Mouse (Mus musculus): ENCODE results near the gene Vmn1r1.
A peak's percentile ranks its signal among the peaks of the same experiment; 100 is the strongest.

The Vmn1r1 gene

GRCm38 (mm10) chr1:182137204-182138125 is 26.8 kb downstream of the Vmn1r1 start:
- no peak for DNase-seq (ENCODE audit: low read depth, low spot score)

DNA sequence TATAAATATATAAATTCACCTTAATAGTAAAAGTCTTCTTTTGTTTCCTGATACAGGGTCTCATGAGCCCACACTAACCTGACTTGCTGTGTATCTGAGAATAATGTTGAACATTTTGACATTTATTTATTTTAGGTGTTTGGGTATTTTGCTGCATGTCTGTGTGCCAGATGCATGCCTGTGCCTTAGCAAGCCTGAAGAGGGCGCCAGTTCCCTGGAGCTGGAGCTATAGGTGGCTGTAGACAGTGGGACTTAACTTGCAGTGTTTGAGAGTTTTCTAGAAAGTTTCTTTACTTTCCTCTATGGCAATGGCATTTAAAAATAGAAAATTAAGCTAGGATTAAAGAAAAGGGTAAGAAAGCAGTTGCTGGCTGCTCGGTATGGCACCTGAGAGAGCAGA is 33.5 kb downstream of the Vmn1r1 start:
- DNase-seq (ENCODE audit: low read depth, low spot score) = no peak

DNA sequence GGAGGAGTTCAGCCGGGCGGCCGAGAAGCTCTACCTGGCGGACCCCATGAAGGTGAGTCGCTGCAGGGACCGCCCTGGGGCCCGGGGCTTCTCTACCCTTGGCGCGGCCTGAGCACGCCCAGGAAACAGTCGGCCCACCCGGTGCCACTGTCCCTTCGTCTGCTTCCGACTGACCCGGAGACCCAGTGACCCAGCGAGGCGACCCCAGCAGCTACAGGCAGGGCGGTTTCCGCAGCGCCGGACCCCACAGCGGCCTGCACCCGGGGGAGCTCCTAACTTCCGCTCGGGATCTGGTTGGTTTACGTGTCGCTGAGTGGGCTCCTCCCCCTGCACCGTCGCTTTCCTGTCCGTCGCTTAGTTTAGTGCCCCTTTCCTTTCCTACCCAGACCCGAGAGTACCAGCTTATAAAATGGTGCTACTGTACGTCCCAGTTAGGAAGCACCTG is 39.3 kb downstream of the Vmn1r1 start:
- peak; percentile 61 for DNase-seq (ENCODE audit: low read depth, low spot score)

- peak; percentile 97 for DNase-seq (ENCODE audit: low read depth, low spot score)
Measured at GRCm38 (mm10) chr1:182124506-182124905, 39.8 kb downstream of the Vmn1r1 start, which contains the start of gene Srp9. TSS of gene Srp9 (plus strand) at chr1:182124737.

DNA sequence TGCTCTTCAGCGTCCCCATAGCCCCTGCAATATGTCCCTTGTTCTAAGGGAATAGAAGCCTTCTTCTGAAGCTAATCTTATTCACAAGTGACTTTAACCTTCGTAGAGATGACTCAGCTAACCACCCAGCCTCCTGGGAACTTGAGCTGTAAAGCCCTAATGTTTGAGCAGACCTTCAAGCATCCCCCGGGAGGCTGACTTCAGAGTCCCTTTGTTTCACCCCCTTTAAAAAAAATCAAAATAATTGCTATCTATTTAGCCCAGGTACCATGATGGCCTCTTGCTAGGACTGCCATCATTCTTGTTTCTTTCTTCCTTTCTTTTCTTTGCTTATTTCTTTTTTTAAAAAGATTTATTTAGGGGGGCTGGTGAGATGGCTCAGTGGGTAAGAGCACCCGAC is 41.9 kb downstream of the Vmn1r1 start:
- no peak for DNase-seq (ENCODE audit: low read depth, low spot score)

DNA sequence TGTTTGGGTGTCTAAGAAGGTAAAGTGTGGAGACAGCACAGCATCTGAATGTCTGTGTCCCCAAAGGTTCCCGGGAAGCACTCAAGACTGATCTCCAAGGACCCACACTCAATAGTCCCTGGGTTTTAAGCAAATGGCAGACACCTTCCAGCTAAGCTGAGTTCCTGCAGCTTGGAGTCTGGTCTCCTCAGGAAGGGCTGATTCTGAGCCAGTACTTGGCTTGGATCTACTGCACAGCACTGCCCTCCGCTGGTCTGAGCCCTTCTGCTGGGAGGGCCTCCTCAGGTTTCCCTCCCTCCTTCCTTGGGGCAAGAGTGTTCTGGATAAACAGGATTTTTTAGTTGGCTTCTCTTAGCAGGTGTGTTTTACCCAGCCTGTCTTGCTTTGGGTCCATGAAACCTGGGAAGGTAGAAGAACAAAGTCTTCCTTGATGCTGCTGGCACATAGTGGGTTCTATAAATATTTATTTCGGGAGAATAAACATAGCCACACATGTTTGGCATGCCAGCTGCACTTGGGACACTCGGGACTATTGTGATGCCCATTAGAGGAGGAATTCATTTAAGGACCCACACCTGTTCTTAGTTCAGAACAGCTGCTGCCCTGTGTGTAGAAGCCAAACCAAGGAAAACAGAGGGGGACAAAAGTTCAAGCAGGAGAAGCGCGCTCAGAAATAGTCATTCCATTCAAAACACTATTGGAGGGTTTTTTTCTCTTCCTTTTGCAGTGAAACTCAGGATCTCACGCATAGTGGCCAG is 48.5 kb downstream of the Vmn1r1 start:
- DNase-seq (ENCODE audit: low read depth, low spot score) = no peak

DNA sequence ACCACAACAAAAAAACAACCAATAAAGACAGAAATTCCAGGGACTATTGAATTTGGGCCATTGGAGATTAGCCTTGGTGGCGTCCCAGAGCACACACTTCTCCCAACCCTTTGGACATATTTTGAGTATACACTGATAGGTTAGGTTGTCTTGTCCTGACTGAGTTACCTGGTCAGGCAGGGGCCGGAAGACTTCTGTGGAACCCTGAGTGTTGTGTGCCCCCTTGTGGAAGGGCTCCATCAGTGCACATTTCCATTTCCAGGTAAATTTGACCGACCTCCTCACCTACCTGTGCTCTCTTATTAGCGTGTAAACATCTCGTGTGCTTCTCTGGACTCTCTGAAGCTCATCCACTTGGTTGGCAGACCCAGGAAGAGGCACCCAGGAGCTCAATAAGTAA is 49.1 kb downstream of the Vmn1r1 start:
- no peak for DNase-seq (ENCODE audit: low read depth, low spot score)

DNA sequence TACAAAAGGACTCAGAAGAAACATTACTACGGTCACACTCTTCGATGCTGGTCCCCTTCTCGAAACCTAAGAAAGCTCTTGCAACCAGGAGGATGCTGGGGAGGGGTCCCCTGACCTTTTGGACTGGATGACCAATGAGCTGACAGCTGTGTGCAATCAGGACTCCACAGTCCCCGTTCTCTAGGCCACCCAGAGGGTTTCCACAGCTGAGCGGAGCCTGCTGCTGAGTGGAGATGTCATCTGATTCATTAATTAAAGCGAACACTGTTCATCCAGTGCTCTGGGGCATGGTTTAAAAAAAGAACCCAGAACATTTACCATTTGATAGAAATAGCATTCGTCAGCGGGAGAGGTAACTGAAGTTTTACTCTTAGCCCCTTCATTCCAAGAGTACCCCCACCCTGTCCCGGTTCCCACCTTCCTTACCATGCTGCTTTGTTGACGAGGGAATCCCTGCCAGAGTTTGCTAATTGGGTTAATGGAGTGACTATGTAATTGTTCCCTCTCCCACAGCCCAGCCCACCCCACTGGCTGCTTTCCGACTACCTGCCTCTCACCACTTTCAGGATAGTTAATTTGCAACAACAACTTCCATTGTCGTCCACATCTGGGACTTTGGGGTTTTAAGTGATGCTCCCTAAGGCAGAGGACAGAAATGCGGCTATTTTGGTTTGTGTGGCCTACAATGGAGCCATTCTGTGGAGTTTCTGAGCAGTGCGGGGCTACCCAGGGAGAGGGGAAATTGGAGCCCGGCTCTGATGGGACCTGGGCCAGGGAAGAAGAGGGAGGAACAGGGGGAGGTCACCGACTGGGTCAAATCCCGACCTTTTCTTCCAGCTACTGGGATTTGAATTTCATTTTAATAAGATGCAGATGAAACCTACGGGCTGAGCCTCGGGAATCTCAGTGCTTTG is 50.4 kb downstream of the Vmn1r1 start:
- DNase-seq (ENCODE audit: low read depth, low spot score) = no peak

DNA sequence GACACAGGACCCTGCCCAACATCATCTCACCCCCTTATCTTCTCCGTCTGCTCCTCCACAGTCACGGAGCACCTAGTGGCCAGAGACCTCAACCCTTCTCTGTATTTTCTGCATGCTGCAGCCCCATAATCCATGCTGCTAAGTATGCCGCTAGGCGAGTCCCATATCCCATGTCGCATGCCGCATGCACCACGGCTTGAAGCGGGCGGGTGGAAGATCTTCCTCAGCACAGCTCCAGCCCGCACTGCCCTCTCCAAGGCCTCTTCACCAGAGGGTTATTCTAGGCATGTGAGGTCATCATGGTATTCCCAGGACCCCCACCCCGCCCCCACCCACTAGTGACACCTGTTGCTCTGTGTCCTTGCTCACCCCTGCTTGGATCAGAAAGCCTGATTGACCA is 51.2 kb downstream of the Vmn1r1 start:
- no peak for DNase-seq (ENCODE audit: low read depth, low spot score)

- DNase-seq (ENCODE audit: low read depth, low spot score) = no peak
Measured at GRCm38 (mm10) chr1:182112385-182112784, 51.9 kb downstream of the Vmn1r1 start.

- DNase-seq (ENCODE audit: low read depth, low spot score) = no peak
Measured at GRCm38 (mm10) chr1:182111386-182112317, 52.6 kb downstream of the Vmn1r1 start.

DNA sequence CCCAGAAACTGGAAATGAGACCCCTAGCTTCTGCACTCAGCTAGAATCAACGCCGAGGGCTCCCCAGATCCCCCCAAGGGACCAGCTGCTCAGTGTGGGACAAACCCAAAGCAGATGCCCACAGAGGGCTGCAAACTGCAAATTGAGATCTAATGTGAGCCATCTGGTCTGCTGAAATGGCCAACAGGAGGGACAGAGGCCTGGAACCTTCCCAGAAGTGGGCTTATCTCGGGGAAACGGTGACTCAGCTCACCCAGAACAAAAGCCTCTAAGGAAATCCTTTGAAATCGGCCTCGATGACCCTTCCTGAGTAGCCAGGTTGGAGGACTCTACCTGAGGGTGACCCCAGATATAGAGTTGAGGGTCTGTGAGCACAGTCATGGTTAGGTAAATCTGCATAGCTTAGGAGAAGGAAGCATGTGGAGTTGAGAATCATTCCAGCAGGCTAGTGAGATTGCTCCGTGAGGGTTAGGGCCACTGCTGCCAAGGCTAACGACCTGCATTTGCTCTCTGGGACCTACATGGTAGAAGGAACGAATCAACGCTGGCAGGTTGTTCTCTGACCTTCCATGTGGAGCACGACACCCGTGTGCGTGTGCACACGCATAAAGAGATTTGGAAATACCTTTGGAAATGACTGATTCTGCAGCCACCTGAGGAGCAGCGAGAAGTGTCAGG is 53.4 kb downstream of the Vmn1r1 start:
- DNase-seq (ENCODE audit: low read depth, low spot score) = no peak

DNA sequence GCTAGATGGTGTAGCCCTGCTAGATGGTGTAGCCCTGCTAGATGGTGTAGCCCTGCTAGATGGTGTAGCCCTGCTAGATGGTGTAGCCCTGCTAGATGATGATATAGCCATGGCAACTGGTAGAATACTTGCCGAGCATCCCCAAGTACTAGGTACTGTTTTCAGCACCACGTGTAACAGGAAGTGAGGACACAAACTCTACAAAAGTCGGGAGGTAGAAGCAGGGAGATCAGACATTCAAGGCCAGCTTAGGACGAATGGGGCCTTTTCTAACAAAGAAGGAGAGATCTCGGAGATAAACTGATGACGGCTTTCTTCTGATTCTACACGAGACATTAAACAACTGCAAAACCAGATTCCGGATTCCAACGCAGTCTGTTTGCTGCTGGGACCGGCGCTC is 54.1 kb downstream of the Vmn1r1 start:
- no peak for DNase-seq (ENCODE audit: low read depth, low spot score)

DNA sequence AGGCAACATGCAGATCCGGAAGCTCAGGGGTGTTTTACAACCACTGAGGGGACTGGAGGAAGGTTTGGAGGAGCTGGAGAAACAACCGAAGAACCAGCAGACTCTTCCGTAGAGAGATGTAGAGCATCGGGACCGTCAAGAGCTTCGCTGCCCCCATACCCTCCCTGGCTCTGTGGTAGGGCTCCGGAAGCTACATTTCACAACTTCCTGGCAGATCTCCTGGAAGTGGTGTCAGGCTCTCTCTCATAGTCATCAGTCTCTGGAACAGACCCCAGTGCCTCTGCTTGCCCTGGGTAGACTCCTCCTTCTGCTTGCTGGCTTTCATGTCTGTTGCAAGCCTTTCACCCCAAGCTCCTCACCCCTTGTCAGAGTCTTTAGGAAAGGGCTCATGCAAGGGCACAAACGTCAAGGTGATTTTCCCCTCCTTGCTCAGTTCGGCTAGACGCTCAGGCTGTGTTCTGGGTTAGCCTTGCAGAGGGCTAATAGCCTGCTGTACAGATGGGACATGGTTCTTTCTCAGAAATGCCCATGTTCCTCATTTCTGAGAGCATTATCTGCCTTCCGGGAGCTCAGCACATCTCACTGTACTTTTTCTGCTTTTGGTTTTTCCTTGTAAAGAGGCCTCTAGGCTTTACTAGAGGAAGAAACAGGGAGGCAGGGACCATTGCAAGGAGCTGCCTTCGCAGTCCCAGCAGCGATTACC is 55.7 kb downstream of the Vmn1r1 start:
- DNase-seq (ENCODE audit: low read depth, low spot score) = no peak

GRCm38 (mm10) chr1:182107251-182107650 is 57.0 kb downstream of the Vmn1r1 start:
- no peak for DNase-seq (ENCODE audit: low read depth, low spot score)

DNA sequence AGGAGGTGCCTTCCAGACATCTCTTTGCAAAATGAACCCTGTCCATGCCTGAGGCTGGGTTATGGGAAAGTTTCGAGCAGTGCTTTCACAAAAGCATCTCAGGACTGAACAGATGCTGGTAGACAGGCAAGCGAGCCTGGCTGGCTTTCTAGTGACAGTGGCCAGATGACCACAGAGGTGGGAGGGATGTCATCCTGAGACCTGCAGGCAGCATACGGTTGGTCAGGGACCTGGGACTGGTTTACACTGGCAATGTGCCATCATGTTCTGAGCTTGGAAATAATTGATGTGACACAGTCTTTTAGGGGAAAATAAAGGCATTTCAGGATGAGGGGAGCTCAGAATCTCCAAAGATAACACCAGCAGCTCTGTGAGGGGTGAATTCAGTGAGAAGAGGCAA is 59.3 kb downstream of the Vmn1r1 start:
- no peak for DNase-seq (ENCODE audit: low read depth, low spot score)

All from embryo, embryonic 11.5 days (tissue).